Mouse (Mus musculus) heart, adult 8-10 months (tissue): ENCODE data around the gene Trpm3. TPM values are rescaled to one million over a fixed set of nuclear protein-coding genes. Genes with fewer than 3 reads are reported as not detected.

Source experiments
- DNase-seq: peaks from one replicate; pipeline ENCODE4 v3.0.0; 2022; ENCODE audit warnings: low spot score
- total RNA-seq, 4 experiments: library from RNA; stranded (reverse); gene quantifications; 2 replicates each; pipeline ENCODE4 v1.2.4; 2022

Gene Trpm3
- total RNA-seq, result 1 to 10 TPM in 2 of 4 experiments, under 1 TPM in 2; 0.56 to 1.4 (median 0.88) TPM

DNA sequence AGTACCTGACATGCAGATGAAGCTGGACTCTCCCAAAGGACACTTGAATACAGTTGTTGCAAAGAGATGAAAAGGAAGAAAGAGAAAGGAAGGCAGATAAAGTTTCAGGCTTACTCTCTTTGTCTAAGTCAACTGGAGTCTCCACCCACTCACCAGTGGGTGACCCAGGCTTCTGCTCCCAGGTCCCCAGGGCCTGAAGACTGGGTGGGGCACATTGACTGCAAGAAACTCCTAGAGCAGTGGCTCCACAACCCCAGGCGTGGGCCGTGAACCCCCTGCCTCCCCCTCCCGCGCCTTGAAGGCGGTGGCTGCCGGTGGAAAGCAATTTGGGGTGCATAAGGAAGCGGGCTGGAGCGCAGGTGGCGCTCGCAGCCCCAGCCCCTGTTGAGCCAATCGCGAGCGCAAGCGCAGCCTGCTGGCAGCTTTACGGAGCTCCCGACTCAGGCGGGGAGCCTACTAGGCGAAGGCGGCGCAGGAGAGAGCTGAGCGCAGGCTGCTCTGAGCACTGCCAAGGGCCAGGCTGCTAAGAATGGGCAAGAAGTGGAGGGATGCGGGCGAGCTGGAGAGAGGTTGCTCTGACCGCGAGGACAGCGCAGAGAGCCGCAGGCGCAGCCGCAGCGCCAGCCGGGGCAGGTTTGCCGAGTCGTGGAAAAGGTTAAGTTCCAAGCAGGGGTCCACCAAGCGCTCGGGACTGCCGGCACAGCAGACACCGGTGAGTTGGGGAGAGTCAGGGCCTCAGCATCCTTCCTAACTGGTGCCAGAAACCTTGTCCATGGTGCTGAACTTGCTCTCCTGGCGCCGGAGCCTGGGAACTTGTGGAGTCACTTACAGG, at the start of gene Trpm3:
TSS of gene Trpm3 (plus strand) at position 457 of the 832 bp plus-strand sequence.
- DNase-seq, result no peak

DNA sequence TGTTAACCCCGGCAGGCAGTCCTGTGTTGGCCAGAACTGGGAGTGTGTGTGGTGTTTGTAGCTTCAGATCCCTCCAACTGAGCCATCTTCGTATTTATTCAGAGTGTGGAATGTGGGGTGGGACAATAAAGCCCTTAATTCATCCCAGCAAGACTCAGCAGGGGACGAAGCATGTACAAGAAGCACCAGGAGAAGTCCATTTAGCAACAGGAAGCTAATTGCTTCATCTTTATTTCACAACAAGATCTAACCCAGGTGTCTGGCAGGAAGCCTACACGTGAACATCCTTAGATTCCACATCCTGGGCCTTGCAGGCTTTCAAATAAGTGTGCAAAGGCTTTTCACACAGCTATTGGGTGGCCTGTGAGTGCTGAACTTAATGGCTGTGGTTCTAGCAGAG, 38.3 kb upstream of the Trpm3 start:
- no peak for DNase-seq

DNA sequence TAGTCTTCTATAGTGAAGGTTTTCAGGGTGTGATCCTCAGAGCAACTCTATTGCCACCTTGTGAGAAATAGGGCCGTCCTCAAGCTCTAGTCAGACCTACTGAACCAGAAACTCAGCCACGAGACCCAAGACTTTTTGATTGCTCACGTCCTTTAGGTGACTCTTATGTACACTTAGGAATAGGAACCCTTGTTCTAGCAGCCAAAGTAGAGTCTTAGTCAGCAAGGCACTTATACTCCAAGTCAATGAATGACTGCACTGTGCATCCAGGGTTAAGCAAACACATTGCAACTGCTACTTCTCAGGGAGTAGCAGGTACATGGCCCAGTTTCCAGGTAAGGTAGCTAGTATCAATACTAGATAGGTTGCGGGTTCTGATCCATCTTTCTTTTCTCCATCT, 35.0 kb upstream of the Trpm3 start:
- no peak for DNase-seq

DNA sequence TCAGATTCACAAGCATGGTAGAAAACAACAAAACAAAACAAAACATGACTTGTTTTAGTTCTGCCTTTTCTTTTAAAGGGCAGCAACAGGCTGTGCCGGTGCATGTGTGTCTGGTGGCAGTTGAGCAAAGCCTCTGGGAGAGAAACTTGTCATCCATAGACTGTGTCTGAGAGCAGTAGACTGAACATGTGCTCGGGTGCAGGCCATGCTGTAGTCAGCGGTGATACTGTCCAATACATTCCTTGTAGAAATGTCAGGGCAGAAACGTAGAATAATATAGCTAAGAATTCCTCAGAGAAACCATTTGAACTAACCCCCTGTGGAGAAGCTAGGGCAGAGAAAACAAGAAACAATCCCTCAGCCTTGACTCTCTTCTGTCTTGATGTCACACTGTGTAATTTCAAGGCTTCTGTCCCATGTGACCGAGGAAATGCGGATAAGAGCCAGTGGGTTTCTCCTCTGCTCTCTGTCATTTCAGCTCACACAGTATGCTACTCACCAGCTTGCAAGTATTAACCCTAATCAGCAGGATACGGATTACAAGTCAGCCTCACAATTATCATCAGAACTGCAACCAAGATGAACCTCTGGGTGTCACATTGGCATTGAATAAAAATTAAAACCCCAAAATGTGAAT, 33.9 kb upstream of the Trpm3 start:
- DNase-seq, result no peak

DNA sequence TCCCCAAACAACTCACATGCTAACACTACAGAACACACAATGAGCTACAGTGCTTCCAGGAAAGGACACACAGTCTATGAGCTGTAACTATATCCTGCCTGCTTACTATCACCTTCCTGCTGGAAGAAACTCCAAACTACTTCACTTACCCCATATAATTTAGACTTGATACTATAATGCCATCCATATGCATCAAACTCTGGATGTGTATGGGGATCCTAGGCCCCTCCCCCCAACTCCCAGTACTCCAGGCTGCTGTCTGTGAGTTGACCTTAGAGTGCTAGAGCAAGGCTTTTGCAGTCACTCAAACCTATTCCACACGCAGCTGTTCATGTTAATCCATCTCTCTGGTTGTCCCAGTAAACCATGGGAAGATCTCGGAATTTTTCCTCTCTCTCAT, 33.2 kb upstream of the Trpm3 start:
- no peak for DNase-seq

- DNase-seq, result no peak
These were observed 29.9 kb upstream of the Trpm3 start for GRCm38 (mm10) chr19:22108893-22109463.

- no peak for DNase-seq
These were observed 17.9 kb upstream of the Trpm3 start for GRCm38 (mm10) chr19:22120976-22121375.

GRCm38 (mm10) chr19:22121631-22122030, 17.2 kb upstream of the Trpm3 start:
- no peak for DNase-seq

DNA sequence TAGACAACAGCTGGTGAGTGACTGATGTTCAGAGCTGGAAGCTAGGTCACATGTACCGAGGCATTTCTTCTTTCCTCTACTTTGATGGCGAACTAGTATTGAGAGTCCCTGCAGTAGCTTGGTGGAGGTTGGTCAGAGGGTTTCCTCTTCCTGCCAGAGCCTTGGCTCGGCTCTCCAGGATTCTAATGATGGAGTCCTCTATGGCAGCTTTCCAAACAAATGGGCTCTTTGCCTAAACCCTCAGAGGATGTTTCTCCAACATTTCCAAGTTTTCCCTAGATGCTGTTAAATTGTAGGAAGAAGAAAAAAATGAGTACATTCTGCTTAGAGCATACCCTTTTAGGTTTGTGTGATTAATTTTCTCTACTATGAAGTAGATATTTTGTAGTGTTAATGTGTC, 6.2 kb upstream of the Trpm3 start:
- no peak for DNase-seq

GRCm38 (mm10) chr19:22178549-22178948, 39.7 kb downstream of the Trpm3 start:
- no peak for DNase-seq

- no peak for DNase-seq
These were observed 40.2 kb downstream of the Trpm3 start for GRCm38 (mm10) chr19:22179017-22179416.

- no peak for DNase-seq
These were observed 41.3 kb downstream of the Trpm3 start for GRCm38 (mm10) chr19:22180136-22180535.

DNA sequence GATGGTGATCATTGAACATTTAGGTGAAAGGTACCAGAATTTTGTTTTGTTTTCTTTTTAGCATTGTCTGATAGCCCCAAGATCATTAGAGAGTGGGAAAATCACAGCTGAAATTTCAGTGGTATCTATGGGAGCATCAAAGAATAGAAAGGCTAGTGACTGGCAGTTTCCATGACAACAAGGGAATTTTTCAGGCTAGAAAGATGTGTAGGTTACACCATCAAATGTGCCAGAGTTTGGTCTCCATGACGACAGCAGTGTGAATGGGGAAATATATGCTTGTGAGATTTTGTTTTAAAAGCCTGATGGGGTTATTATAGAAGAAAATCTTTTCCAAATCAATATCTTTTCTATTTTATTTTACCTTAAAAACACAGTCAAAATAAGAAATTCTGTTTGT, 50.9 kb downstream of the Trpm3 start:
- DNase-seq, result no peak

GRCm38 (mm10) chr19:22222520-22222919, 83.7 kb downstream of the Trpm3 start:
- no peak for DNase-seq

DNA sequence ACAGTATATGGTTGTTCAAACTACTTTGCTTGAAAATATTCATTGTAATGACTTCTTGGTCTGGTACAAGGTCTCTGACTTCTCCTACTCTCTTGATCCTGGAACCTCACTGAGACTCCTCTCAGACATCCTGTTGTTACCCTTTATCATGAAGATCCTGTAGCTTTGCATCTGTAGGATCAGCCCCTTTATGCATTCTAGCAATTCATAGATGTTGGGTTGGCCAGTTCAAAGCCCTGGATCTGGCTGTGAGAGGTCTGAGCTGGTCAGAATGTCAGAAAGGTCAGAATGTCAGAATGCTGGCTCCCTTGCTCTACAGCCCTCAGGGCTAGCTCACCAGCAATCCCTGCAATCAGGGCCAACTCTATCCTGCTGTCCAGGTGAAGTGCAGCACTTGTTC, 95.3 kb downstream of the Trpm3 start:
- no peak for DNase-seq

- DNase-seq, result no peak
These were observed 110.2 kb downstream of the Trpm3 start for GRCm38 (mm10) chr19:22249076-22249475.

DNA sequence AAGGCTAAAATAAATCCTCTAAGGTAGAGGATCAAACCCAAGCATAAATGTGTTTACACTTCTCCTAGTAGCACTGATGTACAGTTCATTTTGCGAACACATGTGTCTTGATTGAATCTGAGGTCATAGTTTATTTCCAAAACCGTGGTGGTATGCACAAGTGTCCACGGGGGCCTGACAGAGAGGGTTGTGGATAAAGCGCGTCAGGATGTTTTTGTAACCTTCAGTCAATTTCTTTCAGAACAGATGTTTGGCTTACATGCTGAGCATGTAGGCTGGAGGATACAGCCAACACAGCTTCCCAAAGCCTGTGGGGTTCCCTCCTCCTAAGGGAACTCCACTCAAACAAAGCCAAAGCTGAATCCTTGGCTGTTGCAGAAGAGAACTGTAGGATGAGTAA, 134.1 kb downstream of the Trpm3 start:
- peak; percentile 4 for DNase-seq

DNA sequence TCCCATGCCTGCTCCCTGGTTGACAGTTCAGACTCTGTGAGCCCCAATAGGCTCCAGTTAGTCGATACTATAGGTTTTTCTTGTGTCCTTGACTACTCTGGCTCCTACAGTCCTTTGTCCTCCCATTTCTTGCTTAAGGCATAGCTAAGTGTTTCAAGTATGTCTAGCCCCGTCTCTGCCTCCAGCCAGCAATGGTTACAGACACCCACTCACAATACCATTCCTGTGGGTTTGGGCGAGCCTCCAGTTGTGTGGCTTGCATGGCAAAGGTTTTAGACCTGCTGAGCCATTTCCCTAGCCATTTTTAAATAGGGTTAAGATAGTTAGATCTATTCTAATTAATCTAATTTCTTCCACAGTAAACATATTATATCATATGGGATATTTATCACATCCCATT, 145.8 kb downstream of the Trpm3 start:
- no peak for DNase-seq

DNA sequence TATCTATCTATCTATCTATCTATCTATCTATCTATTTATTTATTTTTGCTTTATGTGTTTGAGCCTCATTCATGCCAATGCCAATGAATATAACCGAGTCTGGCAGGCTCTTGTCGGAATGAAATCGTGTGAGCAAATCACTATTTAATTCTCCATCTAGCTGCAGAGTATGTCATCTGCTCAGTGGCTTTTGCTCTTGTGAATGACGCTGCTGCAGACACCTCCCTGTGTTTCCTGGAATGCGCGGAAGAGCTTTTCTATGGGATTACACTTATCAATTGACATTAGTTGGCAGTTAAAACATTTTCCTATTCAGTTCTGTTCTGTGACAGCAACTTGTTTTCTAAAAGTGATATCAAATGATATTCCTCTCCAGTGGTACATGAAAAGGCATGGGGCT, 153.8 kb downstream of the Trpm3 start:
- no peak for DNase-seq

DNA sequence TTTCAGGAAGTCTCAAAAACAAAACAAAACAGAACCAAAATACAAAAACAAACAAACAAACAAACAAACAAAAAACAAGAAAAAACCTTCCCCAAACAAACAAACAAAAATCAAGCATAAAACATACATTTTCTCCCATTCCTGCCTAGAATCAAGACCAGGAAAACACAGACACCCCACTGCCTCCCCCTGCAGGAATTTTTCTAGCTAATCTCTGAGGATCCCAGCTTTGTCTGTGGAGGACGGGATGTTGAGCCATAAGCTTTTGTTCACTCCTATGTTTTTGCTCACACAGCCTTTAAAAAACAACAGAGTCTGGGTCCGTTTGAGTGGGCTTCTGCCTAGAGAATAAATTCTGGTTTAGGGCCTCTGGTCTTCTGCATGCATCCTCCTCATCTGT, 162.1 kb downstream of the Trpm3 start:
- no peak for DNase-seq

GRCm38 (mm10) chr19:22303021-22303951, 164.4 kb downstream of the Trpm3 start:
- no peak for DNase-seq
